Mouse (Mus musculus): ENCODE measurements around the gene Pitpnc1.

GRCm38 (mm10) chr11:107356224-107356623 is 114.3 kb downstream of the Pitpnc1 start:
- TF ChIP-seq CTCF (IDR thresholded peaks at IDR 0.05; ENCODE audit: control insufficient read depth, insufficient read depth, insufficient read length) (no peak), MAX (IDR thresholded peaks at IDR 0.05) (no peak)

Data from C2C12 (cell line).